Mouse (Mus musculus) C2C12 (cell line): ENCODE data around the gene Sel1l. TPM values are rescaled to one million over a fixed set of nuclear protein-coding genes. Genes with fewer than 3 reads are reported as not detected.
A peak's percentile ranks its signal among the peaks of the same experiment; 100 is the strongest.

Source experiments
- H3K27me3 ChIP-seq: one replicate; pipeline ENCODE4 v1.6.1; 2011; ENCODE audit not compliant: control insufficient read depth, insufficient read depth, insufficient read length
- H3K36me3 ChIP-seq: one replicate; pipeline ENCODE4 v1.6.1; 2011; ENCODE audit not compliant: control insufficient read depth, insufficient read depth
- H3K4me3 ChIP-seq: one replicate; pipeline ENCODE4 v1.5.1; 2011; ENCODE audit warnings: mild to moderate bottlenecking, control low read depth; ENCODE audit not compliant: poor library complexity, insufficient read depth, severe bottlenecking
- H3K79me2 ChIP-seq: one replicate; pipeline ENCODE4 v1.6.1; 2011; ENCODE audit not compliant: control insufficient read depth, insufficient read depth
- H3K79me3 ChIP-seq: one replicate; pipeline ENCODE4 v1.6.1; 2011; ENCODE audit warnings: low read depth, control low read depth
- H3ac ChIP-seq: one replicate; pipeline ENCODE3; 2011; ENCODE audit warnings: low read depth; ENCODE audit not compliant: control insufficient read depth, insufficient read length
- CEBPB ChIP-seq: IDR thresholded peaks from one replicate; pipeline ENCODE4 v1.6.1; 2011; ENCODE audit warnings: low read depth, mild to moderate bottlenecking, control low read depth, moderate library complexity
- CTCF ChIP-seq: IDR thresholded peaks from one replicate; pipeline ENCODE4 v1.5.1; 2011; ENCODE audit not compliant: control insufficient read depth, insufficient read depth, insufficient read length
- FOSL1 ChIP-seq: IDR thresholded peaks from one replicate; pipeline ENCODE4 v1.8.0; 2011; ENCODE audit warnings: mild to moderate bottlenecking, low read length; ENCODE audit not compliant: poor library complexity, insufficient read depth, severe bottlenecking
- MAX ChIP-seq: IDR thresholded peaks from one replicate; pipeline ENCODE4 v1.6.1; 2011; ENCODE audit warnings: mild to moderate bottlenecking, control low read depth
- MYOD1 ChIP-seq: IDR thresholded peaks from one replicate; pipeline ENCODE4 v1.6.1; 2011; ENCODE audit warnings: low read depth; ENCODE audit not compliant: control insufficient read depth, insufficient read length
- MYOG ChIP-seq: IDR thresholded peaks from one replicate; pipeline ENCODE4 v1.6.1; 2011; ENCODE audit not compliant: control insufficient read depth, insufficient read length; ENCODE audit errors: extremely low read depth
- USF1 ChIP-seq: IDR thresholded peaks from one replicate; pipeline ENCODE4 v1.6.1; 2011; ENCODE audit warnings: low read depth, mild to moderate bottlenecking, control low read depth, moderate library complexity
- polyA plus RNA-seq: library from polyadenylated mRNA; unstranded; fragments of >200 nt; fragmentation: generic; extraction: Trizol; gene quantifications from one replicate; pipeline ENCODE4 v1.2.1, GENCODE M21; 2012; ENCODE audit warnings: missing spikeins

Gene Sel1l
- polyA plus RNA-seq, 1 experiment, result 20.9 TPM

DNA sequence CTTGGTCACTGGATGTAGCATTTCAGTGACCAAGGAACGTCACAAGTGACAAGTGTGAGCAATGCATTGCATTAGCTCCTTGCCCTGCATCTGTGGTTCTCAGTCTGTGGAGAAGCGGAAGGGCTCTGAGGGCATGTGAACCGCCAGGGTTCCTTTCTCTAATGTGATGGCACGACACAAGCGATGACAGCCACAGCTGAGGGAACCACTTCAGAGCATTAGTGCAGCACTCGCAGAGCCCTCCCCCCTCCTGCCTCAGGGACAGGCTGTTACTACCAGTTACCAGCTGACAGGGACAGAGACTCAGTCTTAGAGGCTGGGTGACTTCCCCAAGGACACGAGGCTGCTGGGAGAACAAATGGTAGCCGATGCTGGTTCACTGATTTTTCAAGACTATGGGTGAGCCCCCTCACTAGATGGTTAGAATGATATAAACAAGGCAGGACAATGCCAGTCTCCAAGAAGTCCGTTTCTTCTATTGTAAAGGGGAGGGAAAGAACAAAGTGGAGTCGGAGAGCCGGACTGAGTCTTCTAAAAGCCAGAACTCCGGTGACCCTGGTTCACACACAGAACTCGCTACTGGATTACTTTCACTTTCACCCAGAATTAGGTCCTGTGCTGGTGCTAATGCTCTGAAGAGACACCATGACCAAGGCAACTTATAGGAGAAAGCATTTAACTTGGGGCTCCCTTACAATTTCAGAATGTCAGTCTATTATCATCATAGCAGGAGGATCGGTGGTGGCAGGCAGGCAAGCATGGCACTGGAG, 82.4 kb downstream of the Sel1l start:
- Histone ChIP-seq H3K79me3 (no peaks in the 10 kb centered on the region), H3K27me3 (no peaks in the 10 kb centered on the region), H3K36me3 (no peaks in the 10 kb centered on the region), H3K4me3 (no peak overlapping the region), H3K79me2 (no peaks in the 10 kb centered on the region), H3ac (no peak overlapping the region)
- TF ChIP-seq MYOD1, result no peak
- no peak for TF ChIP-seq CEBPB
- TF ChIP-seq CTCF, result no peak
- no peak for TF ChIP-seq USF1
- TF ChIP-seq MAX, result no peak
- TF ChIP-seq FOSL1, result no peak
- no peak for TF ChIP-seq MYOG

DNA sequence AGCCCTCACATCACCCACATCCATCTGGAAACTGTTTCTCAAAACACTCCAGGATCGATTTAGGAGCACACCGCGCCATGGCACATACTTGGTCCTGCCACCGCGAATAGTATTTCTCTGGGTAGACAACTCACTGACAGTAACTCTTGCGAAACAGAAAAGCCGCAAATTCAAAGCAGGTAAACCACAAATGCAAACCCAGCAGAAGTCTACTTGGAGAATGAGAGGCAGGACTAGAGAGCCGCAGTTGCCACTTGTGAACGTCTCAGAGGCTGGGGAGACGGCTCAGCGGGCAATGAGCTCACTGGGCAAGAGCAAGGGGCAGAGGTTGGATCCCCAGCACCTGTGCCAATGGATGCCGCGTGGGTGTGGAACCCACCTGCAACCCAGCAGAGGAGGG, 83.5 kb downstream of the Sel1l start:
- TF ChIP-seq CEBPB (peak; percentile 86), USF1 (no peak), FOSL1 (no peak)
- Histone ChIP-seq H3K79me3 (no peaks in the 10 kb centered on the region), H3ac (no peak overlapping the region), H3K79me2 (no peaks in the 10 kb centered on the region), H3K36me3 (no peaks in the 10 kb centered on the region), H3K4me3 (no peak overlapping the region), H3K27me3 (no peaks in the 10 kb centered on the region)

GRCm38 (mm10) chr12:91765054-91765453, 83.9 kb downstream of the Sel1l start:
- Histone ChIP-seq H3K79me2 (no peaks in the 10 kb centered on the region), H3K27me3 (no peaks in the 10 kb centered on the region), H3K4me3 (no peak overlapping the region), H3K36me3 (no peaks in the 10 kb centered on the region), H3ac (no peak overlapping the region), H3K79me3 (no peaks in the 10 kb centered on the region)
- no peak for TF ChIP-seq CTCF
- TF ChIP-seq USF1, result no peak
- TF ChIP-seq CEBPB, result no peak
- TF ChIP-seq FOSL1, result no peak
- no peak for TF ChIP-seq MYOD1
- no peak for TF ChIP-seq MYOG
- TF ChIP-seq MAX, result no peak

- no peaks in the 10 kb centered on the region for H3K27me3 ChIP-seq
- no peak overlapping the region for H3K4me3 ChIP-seq
- no peaks in the 10 kb centered on the region for H3K79me2 ChIP-seq
- TF ChIP-seq MYOG (no peak), CTCF (no peak), MYOD1 (no peak), FOSL1 (no peak), USF1 (no peak), MAX (no peak), CEBPB (no peak)
- H3K36me3 ChIP-seq, result no peaks in the 10 kb centered on the region
- H3ac ChIP-seq, result no peak overlapping the region
- H3K79me3 ChIP-seq, result no peaks in the 10 kb centered on the region
Observed at GRCm38 (mm10) chr12:91764471-91764870, 84.5 kb downstream of the Sel1l start.

DNA sequence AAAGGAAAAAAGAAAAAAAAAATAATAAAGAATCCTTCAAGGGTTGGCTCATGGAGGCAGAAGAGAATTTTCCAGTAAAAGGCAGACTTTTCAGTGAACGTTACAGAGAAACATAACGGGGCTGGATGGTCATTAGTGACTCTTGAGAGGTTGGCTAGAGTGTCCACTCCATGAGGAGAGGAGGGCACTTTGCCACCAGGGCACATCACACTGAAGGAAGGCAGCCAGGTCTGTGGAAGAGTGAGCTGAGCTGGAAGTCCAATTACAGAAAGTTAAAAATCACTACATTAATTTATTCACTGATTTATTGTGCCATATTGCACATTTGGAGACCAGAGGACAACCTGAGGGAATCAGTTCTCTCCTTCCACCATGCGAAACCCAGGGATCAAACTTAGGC, 89.1 kb downstream of the Sel1l start:
- Histone ChIP-seq H3K79me3 (no peaks in the 10 kb centered on the region), H3K36me3 (no peaks in the 10 kb centered on the region), H3K79me2 (no peaks in the 10 kb centered on the region), H3ac (no peak overlapping the region), H3K4me3 (no peak overlapping the region), H3K27me3 (no peaks in the 10 kb centered on the region)
- no peak for TF ChIP-seq USF1
- no peak for TF ChIP-seq CEBPB
- TF ChIP-seq MYOG, result no peak
- TF ChIP-seq MYOD1, result no peak
- no peak for TF ChIP-seq CTCF
- no peak for TF ChIP-seq MAX
- no peak for TF ChIP-seq FOSL1
